29 mouse cellular contexts compared by ENCODE assay signal in genomic region chr7:79298681-79299080, GRCm38 (mm10). TPM values are rescaled to one million over a fixed set of nuclear protein-coding genes. Genes with fewer than 3 reads are reported as not detected.
DNase-seq lines count a peak whose midpoint lies in the region; ATAC-seq and TF ChIP-seq lines count a peak whose summit lies in the region.
"Had no signal": no experiment of that assay in that cellular context is flagged by ENCODE, and none has a peak within 500 bp of the region (broad histone marks: within the 10 kb centered on the region; RNA-seq: fewer than 3 reads in every experiment).

No protein-coding gene starts in this region.

- H3K27ac ChIP-seq in kidney, adult 2 months (ENCODE audit: insufficient read depth, low read depth, low read length), result peak overlapping the region; percentile 33
- 0 out of 2 replicates have a peak overlapping the region, but pooled peaks have one; percentile 32 for H3K27ac ChIP-seq in liver, embryonic 12.5 days
- no peak overlapping the region for H3K27ac ChIP-seq in liver, embryonic 11.5 days (ENCODE audit: low read depth, low read length)
- 0 out of 2 replicates have a peak overlapping the region, but pooled peaks have one; percentile 14 for H3K27ac ChIP-seq in midbrain, embryonic 13.5 days
- no peak overlapping the region for H3K27ac ChIP-seq in midbrain, embryonic 10.5 days (replicated peaks)
- H3K27ac ChIP-seq: embryonic facial prominence, embryonic 13.5 days; forebrain, embryonic 10.5 days; forebrain, embryonic 15.5 days; heart, embryonic 10.5 days; heart, embryonic 15.5 days; limb, embryonic 12.5 days; neural tube, embryonic 12.5 days; stomach, postnatal 0 days had no signal

- no peak overlapping the region for H3K4me3 ChIP-seq in kidney, adult 2 months (ENCODE audit: insufficient read depth, low read depth, low read length)
- no peak overlapping the region for H3K4me3 ChIP-seq in liver, embryonic 12.5 days
- H3K4me3 ChIP-seq in liver, embryonic 11.5 days (ENCODE audit: low read depth, low read length), result no peak overlapping the region
- no peak overlapping the region for H3K4me3 ChIP-seq in midbrain, embryonic 13.5 days (replicated peaks)
- no peak overlapping the region for H3K4me3 ChIP-seq in midbrain, embryonic 10.5 days
- H3K4me3 ChIP-seq: embryonic facial prominence, embryonic 13.5 days; forebrain, embryonic 10.5 days; forebrain, embryonic 15.5 days; heart, embryonic 10.5 days; heart, embryonic 15.5 days; limb, embryonic 12.5 days; neural tube, embryonic 12.5 days had no signal

- no peak for TF ChIP-seq CTCF in kidney, adult 2 months (conservative IDR thresholded peaks at IDR 0.05; ENCODE audit: insufficient read depth, insufficient read length, low read depth, low read length)

- H3K4me1 ChIP-seq in kidney, adult 2 months (ENCODE audit: control insufficient read depth, insufficient read depth, low read length), result peaks cover 32% of the 10 kb centered on the region
- peaks cover 53% of the 10 kb centered on the region for H3K4me1 ChIP-seq in liver, embryonic 12.5 days
- peaks cover 20% of the 10 kb centered on the region for H3K4me1 ChIP-seq in liver, embryonic 11.5 days (replicated peaks; ENCODE audit: control insufficient read depth, insufficient read depth, low read length)
- peaks cover 50% of the 10 kb centered on the region for H3K4me1 ChIP-seq in midbrain, embryonic 13.5 days (replicated peaks)
- H3K4me1 ChIP-seq in midbrain, embryonic 10.5 days, result peaks cover 48% of the 10 kb centered on the region

- WGBS in kidney, adult 2 months, result 48% methylated on average over 1 of the region's 1 CpGs
- WGBS in liver, embryonic 12.5 days (ENCODE audit: insufficient replicate concordance), result 50% methylated on average over 1 of the region's 1 CpGs
- 69% methylated on average over 1 of the region's 1 CpGs for WGBS in liver, embryonic 11.5 days
- 60% methylated on average over 1 of the region's 1 CpGs for WGBS in midbrain, embryonic 13.5 days
- WGBS in midbrain, embryonic 10.5 days, result 67% methylated on average over 1 of the region's 1 CpGs

- no peaks in the 10 kb centered on the region for H3K9me3 ChIP-seq in liver, embryonic 12.5 days (replicated peaks)
- H3K9me3 ChIP-seq in liver, embryonic 11.5 days (ENCODE audit: control insufficient read depth, low read length), result no peaks in the 10 kb centered on the region
- no peaks in the 10 kb centered on the region for H3K9me3 ChIP-seq in midbrain, embryonic 13.5 days
- H3K9me3 ChIP-seq in midbrain, embryonic 10.5 days (replicated peaks), result no peaks in the 10 kb centered on the region
- H3K9me3 ChIP-seq: embryonic facial prominence, embryonic 13.5 days; forebrain, embryonic 10.5 days; forebrain, embryonic 15.5 days; heart, embryonic 10.5 days; heart, embryonic 15.5 days; limb, embryonic 12.5 days; neural tube, embryonic 12.5 days had no signal

- peak; percentile 73 for DNase-seq in kidney, adult 2 months
- no peak for DNase-seq in kidney, adult 18-20 months
- DNase-seq in liver, embryonic 11.5 days (ENCODE audit: low spot score), result no peak
- no peak for DNase-seq in midbrain, embryonic 10.5 days (ENCODE audit: low spot score)
- no peak for DNase-seq in left cerebral cortex, postnatal 36 days (ENCODE audit: low spot score in 2 of 2)
- DNase-seq in right cerebral cortex, postnatal 25 days, result no peak
- DNase-seq: adrenal gland, postnatal 14 days; cerebellum, adult 11-12 months; cerebellum, adult 9-11 months; gastrocnemius, postnatal 25 days; heart, adult 11 months; layer of hippocampus, adult 9-11 months; liver, postnatal 0 days; right cerebral cortex, adult 18-20 months; right cerebral cortex, postnatal 4 days; thymus, adult 18-20 months; thymus, postnatal 25 days had no signal

- TF ChIP-seq POLR2A in kidney, adult 2 months (IDR thresholded peaks at IDR 0.05; ENCODE audit: low read depth, low read length), result no peak

- intact Hi-C loops in left cerebral cortex, postnatal 36 days (cut with DNase I), result no loop called here

- H3K4me2 ChIP-seq in liver, embryonic 12.5 days, result no peak overlapping the region
- H3K4me2 ChIP-seq in liver, embryonic 11.5 days, result no peak overlapping the region
- no peak overlapping the region for H3K4me2 ChIP-seq in midbrain, embryonic 13.5 days (replicated peaks)
- H3K4me2 ChIP-seq: embryonic facial prominence, embryonic 13.5 days; forebrain, embryonic 15.5 days; heart, embryonic 15.5 days; limb, embryonic 12.5 days; neural tube, embryonic 12.5 days had no signal

- no peak overlapping the region for H3K9ac ChIP-seq in liver, embryonic 12.5 days
- H3K9ac ChIP-seq in liver, embryonic 11.5 days (ENCODE audit: low read depth, low read length), result no peak overlapping the region
- H3K9ac ChIP-seq in midbrain, embryonic 13.5 days (replicated peaks), result no peak overlapping the region
- H3K9ac ChIP-seq: embryonic facial prominence, embryonic 13.5 days; forebrain, embryonic 15.5 days; heart, embryonic 15.5 days; limb, embryonic 12.5 days; liver, postnatal 0 days; neural tube, embryonic 12.5 days had no signal

- no peaks in the 10 kb centered on the region for H3K27me3 ChIP-seq in kidney, adult 2 months (replicated peaks; ENCODE audit: control insufficient read depth, insufficient read depth, low read length)
- H3K27me3 ChIP-seq in liver, embryonic 12.5 days (replicated peaks), result no peaks in the 10 kb centered on the region
- no peaks in the 10 kb centered on the region for H3K27me3 ChIP-seq in liver, embryonic 11.5 days (replicated peaks; ENCODE audit: control insufficient read depth, insufficient read depth, low read length)
- no peaks in the 10 kb centered on the region for H3K27me3 ChIP-seq in midbrain, embryonic 13.5 days
- H3K27me3 ChIP-seq in midbrain, embryonic 10.5 days (ENCODE audit: low read depth, poor library complexity, severe bottlenecking), result peaks cover 18% of the 10 kb centered on the region
- H3K27me3 ChIP-seq: embryonic facial prominence, embryonic 13.5 days; forebrain, embryonic 15.5 days; heart, embryonic 15.5 days; limb, embryonic 12.5 days; neural tube, embryonic 12.5 days had no signal

- ATAC-seq in liver, embryonic 12.5 days, result no peak
- no peak for ATAC-seq in liver, embryonic 11.5 days (replicated peaks; ENCODE audit: low FRiP score)
- ATAC-seq in midbrain, embryonic 13.5 days, result no peak
- ATAC-seq: forebrain, embryonic 15.5 days; hindbrain, embryonic 16.5 days; midbrain, embryonic 16.5 days had no signal

- no peaks in the 10 kb centered on the region for H3K36me3 ChIP-seq in kidney, adult 2 months (ENCODE audit: control insufficient read depth, insufficient read depth, low read length)
- peaks cover 86% of the 10 kb centered on the region for H3K36me3 ChIP-seq in liver, embryonic 12.5 days
- H3K36me3 ChIP-seq in liver, embryonic 11.5 days (ENCODE audit: control insufficient read depth, insufficient read depth, low read length), result no peaks in the 10 kb centered on the region
- peaks cover 27% of the 10 kb centered on the region for H3K36me3 ChIP-seq in midbrain, embryonic 13.5 days
- peaks cover 47% of the 10 kb centered on the region for H3K36me3 ChIP-seq in midbrain, embryonic 10.5 days

RNA-seq across cellular contexts. Expression of gene Abhd2, which starts 25.7 kb away (rescaled TPM):
- 29.4 and 33.3 TPM in 2 replicates for polyA plus RNA-seq in kidney, adult 2 months (2012; rRNA removed)
- polyA plus RNA-seq in liver, embryonic 12.5 days (2016; fragmentation: Nextera tagmentation; extraction: Ambion mirVana), result 9.6 and 10.5 TPM in 2 replicates
- polyA plus RNA-seq in liver, embryonic 11.5 days (2014; fragmentation: Nextera tagmentation; extraction: Ambion mirVana), result 11.5 and 13.4 TPM in 2 replicates
- polyA plus RNA-seq in midbrain, embryonic 13.5 days (2015; fragmentation: Nextera tagmentation; extraction: Ambion mirVana), result 16.4 and 16.5 TPM in 2 replicates
- polyA plus RNA-seq in midbrain, embryonic 10.5 days (2016; fragmentation: Nextera tagmentation; extraction: Ambion mirVana), result 6.8 and 8.7 TPM in 2 replicates
- 100 to 1,000 TPM; 107 to 115 TPM for total RNA-seq in left cerebral cortex, postnatal 36 days (2021)

Comparison
In these comparisons a context has a peak if more than half of its experiments do, and no peak if none do; other contexts are left out.
1. H3K27ac ChIP-seq: peak in kidney, adult 2 months (single experiment), liver, embryonic 12.5 days (single experiment) and midbrain, embryonic 13.5 days (single experiment); none in liver, embryonic 11.5 days (single experiment) and midbrain, embryonic 10.5 days (single experiment).